Mouse (Mus musculus): Measurements from ENCODE around the gene Zfand4.
A peak's percentile ranks its signal among the peaks of the same experiment; 100 is the strongest.
"Not testable (repeated sequence)": the region's sequence is repeated elsewhere in the genome, so short reads cannot be mapped to it uniquely, and the experiment has no call there.

The Zfand4 gene

DNA sequence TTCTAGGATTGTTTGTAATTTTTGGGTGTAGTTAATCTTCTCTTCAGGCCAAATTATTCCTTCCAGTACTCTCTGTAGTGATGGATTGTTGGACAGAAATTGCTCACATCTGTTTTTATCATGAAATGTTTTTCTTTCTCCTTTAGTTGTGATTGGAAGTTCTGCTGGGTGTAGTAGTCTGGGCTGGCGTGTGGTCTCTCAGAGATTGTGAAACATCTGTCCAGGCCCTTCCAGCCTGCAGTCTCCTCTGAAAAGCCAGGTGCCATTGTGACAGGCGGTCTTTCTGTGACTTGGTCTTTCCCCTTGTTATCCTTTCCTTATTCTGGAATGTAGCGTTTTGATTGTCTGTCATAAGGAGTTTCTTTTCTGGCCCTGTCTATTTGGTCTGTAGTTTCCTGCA is 55.2 kb downstream of the Zfand4 start:
- no peak for DNase-seq (ENCODE audit: low spot score in 2 of 2)

DNA sequence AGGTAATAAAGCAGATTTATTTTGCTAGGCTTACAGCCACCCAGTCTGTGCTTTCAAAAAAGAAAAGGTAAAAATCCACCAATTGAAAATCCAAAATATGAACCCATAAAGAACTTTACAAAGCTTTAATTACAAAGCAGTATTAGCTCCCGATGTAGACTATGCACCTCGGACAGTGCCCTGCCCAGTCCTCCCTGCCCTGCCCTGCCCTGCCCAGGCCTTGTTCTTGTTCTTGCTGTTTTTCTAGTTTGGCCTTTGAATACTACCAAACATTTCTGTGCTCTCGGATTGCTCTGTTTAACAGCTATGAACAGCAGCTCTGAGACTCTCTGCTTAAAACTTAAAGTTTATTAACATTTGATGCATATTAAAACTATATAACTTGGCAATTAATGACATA is 62.6 kb downstream of the Zfand4 start:
- DNase-seq (ENCODE audit: low spot score in 2 of 2), result no peak

DNA sequence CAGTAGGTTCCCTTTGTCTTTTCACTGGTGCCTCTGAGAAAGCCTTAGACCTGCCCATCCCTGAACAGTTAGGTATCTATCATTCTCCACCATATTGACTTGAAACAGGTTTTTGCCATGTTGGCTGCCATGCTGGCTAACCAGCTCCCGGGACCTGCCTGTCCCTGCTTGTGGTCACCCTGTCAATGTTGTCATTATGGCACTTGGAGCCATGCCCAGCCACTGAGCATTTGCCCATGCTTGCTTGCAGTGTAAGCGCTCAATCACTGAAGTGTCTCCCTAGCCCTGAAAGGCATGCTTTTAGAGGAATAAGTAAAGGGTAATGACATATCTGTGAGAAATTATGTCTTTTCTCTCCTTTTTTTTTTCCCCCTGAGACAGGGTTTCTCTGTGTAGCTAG is 67.4 kb downstream of the Zfand4 start:
- DNase-seq (ENCODE audit: low spot score in 2 of 2), result peak; percentile 37 to 63

DNA sequence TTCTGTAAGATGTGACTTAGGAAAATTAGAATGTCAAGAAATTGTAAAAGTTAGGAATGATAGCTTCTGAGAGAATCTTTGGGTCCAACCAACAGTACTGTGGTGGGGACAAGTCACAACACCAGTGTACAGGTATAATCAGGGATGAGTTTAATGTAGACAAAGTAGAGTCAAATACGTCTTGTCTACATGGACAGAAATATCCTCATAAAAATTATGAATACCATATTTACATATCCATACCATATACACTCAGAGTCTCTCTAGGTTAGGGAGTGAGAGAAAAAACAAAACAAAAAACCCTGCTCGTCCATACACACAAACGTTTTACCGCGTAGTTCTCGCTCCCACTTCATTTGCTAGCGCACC is 73.4 kb downstream of the Zfand4 start:
- no peak for DNase-seq (ENCODE audit: low spot score in 2 of 2)

DNA sequence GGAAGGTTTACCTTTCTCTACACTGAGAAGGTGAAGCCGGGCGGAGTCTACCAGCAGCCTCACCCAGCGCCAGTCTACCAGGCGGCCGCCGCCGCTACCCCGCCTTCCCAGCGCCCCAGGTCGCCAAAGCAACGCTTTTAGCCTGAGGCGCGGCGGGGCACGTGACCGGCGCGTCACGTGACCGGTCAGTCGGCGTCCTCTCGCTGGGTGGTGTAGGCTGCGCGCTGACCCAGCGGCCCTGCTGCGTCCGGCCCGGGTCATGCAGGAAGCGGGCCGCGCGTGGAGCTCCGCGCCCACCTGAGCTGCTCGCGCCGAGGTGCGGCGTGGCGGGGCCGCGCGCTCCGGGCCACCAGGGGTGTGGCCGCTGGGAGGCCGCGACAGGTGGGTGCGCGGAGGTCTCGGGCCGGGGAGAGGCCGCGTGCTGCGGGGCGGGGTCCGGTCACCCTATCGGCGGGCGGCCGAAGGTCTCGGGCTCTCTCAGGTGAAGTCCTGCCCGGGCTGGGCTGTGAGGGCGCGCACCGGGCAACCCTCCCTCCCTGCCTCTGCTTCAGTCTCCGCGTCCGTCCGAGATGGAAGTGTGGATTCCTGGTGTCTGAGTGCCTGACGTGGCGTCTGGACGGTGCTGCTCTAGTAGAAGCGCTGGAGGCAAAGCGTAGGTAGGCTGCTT is 73.9 kb downstream of the Zfand4 start, which contains the start of gene March8:
TSS of gene March8 (plus strand) at position 190 of the 667 bp plus-strand sequence.
- DNase-seq (ENCODE audit: low spot score in 2 of 2), result peak; percentile 86 to 92

DNA sequence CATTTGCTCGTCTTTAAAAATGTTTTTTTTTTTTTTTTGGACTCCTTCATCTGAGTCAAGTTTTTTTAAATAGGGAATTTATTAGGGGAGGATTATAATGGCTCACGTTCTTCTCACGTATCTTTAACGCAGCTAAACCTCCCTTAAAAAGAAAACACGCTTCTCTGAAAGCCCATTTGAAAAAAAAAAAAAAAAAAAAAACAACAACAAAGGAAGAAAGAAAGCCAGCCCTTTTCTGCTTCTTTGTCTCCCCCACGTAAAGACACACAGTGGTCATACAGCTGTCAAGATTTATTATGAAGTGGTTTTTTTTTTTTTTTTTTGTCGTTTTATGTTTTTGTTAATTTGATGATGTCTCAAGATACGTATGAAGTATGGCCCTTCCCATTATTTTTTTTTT is 74.5 kb downstream of the Zfand4 start:
- DNase-seq (ENCODE audit: low spot score in 2 of 2), result no peak

DNA sequence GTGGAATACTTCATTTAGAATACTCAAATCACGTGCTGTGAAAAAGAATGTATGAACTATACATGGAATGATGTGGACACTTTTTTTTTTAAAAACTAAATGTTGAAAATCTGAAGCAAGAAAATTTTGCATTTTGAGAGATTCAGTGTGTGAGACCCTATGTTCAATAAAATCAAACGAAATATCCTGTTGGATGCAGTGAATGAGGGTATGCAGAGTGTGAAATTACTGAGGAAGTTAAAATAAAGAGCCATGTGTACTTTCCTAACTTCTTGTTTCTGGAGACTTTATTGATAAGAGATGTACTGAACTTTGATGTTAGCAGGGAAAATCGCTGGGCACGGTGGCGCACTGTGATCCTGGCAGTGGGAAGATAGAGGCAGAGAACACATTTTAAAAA is 75.1 kb downstream of the Zfand4 start:
- no peak for DNase-seq (ENCODE audit: low spot score in 2 of 2)

DNA sequence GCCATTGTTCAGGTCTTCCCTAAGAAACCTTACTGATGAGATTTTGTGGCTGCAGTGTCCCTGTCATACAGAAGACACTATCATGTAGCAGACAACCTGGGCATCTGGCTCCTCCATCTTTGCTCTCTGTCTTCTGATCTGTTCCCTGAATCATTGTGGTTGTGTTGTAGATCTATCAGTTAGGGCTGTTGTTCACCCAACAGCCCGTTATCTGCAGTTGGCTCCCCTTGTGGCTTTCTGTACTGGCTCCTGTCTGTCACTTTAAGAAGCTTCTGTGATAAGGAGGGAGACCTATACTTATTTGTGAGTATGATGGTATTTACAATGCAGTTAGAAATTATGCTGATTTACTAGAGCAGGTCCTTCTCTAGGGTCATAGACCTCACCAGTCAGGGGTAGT is 76.5 kb downstream of the Zfand4 start:
- no peak for DNase-seq (ENCODE audit: low spot score in 2 of 2)

DNA sequence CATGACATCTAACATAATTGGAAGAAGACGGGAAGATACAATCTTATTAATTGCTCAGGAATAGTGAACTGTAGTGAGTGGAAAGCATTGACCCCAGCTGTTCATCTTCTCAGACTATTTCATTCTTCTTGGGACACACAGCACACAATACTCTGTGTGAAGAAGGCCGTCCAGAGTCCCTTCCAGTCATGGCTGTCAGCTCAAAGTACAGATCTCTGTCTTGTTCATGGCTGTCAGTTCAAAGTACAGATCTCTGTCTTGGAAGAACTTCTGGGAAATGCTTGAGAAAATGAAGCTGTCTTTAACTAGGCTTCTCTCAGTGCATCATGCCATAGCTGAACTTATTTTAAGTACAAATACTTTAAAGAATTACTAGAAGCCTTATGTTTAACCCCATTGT is 83.9 kb downstream of the Zfand4 start:
- no peak for DNase-seq (ENCODE audit: low spot score in 2 of 2)

DNA sequence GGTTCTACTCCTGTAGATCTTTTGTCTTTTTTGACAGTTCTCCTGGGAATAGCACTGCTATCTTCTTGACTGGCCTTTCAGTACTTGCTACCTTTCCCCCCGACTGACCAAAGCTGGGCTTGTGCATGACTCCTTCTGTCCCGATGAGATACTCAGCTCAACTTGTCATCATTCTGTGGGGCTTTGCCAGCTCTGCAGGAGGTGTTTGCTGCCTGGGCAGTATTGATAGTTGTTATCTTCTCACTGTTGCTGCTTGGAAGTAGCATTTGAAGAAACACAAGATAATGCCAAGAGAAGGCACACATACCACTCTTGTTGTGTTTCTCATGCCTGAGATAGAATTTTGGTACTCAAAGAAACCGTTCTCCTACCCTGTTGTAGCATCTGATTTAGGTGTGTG is 86.0 kb downstream of the Zfand4 start:
- DNase-seq (ENCODE audit: low spot score in 2 of 2), result no peak

DNA sequence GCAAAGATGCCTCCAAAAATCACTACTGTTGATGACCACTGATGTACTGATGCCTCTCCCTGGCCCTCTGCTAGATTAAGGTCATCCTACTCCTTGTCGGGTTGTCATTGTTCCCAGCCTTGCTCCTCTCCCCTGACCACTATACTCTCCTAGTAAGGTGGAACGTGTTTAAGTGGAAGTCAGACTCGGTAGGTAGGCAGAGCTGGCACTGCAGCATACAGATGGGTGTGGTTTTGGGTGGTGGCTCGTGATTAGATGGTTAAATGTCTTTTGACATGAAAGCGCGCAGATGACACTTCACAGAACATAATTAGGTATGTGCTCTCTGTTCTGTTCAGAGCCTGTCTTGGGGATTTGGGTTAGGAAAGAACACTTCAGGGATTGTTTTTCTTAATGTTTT is 86.6 kb downstream of the Zfand4 start:
- no peak for DNase-seq (ENCODE audit: low spot score in 2 of 2)

DNA sequence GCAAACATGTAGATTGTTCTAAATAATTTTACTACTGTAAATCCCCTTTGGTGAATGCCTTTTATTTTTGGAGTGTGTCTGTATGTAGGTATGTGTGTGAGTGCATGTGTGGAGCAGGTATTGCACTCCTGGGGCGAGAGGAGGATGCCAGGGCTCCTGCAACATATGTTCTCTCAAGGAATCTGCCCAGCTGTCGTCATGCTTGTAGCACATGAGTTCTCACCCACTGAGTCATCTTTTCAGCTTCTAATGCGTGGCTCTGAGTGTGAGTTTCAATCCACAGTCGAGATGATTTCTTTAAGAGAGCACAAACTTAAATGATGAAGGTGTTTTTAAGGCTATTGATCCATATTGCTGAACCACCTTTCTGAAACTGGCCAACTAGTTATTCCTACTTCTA is 87.5 kb downstream of the Zfand4 start:
- no peak for DNase-seq (ENCODE audit: low spot score in 2 of 2)

DNA sequence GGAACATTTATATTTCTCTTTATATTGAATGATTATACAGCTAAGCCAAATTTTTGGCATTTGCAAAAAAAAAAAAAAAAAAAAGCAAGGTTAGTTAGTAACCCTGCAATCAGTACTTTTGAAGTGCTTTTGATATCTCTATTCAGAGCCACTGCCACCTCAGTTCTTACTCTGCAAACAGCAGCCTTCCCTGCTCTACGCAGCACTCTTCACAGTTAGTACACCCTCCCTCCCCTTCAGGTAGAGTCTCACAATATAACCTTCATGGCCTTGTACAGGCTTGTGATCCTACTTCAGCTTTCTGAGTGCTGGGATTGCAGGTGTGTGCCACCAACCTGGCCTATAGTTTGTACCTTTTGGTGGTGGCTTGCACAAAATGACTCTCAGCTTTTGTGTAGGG is 89.4 kb downstream of the Zfand4 start:
- DNase-seq (ENCODE audit: low spot score in 2 of 2), result no peak

DNA sequence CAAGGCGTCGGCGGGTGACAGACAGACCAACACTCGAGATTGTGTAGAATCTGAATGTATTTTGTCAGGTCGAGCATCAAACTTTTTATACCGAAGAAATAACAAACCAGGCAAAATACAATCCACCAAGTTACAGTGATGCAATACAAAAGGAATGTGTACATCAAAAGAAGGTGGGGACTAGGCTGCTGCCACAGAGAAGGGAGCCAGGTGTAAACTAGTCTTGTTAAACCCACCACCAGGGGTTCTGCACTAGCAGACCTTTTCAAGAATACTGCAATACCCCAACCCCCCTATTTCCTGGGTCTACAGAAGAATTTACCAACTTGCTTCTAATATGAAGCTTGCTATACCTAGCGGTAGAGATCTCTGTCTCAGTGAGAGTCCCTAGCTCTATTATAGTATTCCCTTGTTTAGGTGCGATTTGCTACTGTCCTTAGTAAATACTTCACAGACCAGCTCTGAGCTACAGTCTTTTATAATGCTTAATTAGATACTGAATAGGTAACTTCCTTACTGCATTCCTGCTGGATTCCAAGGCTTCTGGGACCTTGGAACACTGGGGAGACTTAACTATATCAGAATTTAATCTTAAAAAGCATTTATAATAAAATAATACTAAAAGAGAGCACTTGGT is 92.4 kb downstream of the Zfand4 start:
- not testable (repeated sequence) for DNase-seq (ENCODE audit: low spot score in 2 of 2)

DNA sequence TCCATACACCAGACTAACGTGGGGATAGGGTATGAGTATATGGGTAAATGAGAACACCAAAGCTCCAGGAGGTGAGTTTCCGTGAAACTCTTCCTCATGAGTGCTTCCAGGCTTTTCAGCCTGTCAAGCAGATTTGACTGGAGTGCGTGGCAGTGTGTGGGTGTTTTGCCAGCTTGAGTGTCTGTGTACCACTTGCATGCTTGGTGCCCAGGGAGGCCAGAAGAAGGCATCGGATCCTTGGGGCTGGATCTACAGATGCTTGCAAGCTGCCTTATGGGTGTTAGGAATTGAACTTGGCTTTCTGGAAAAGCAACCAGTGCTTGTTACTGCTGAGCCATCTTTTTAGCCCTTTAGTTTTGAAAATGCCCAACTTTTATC is 92.9 kb downstream of the Zfand4 start:
- DNase-seq (ENCODE audit: low spot score in 2 of 2), result no peak

DNA sequence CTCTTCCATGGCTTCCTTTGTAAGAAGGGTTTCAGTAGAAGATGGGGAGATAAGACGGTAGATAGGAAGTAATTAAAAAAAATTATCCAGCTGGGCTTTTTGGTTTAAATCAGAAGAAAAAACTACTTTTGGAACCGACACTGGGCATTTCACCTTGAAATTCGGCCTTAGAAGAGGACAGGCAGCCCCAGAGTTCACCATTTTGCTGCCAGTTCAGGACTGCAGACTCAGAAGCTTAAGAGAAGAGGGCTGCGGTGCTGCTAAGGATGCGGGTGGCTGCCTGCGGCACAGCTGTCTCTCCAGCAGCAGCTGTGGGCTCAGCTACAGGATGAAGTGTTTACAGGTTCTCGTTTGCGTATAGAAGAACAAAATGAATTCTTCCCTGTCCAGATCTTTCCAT is 94.0 kb downstream of the Zfand4 start:
- DNase-seq (ENCODE audit: low spot score in 2 of 2), result no peak

DNA sequence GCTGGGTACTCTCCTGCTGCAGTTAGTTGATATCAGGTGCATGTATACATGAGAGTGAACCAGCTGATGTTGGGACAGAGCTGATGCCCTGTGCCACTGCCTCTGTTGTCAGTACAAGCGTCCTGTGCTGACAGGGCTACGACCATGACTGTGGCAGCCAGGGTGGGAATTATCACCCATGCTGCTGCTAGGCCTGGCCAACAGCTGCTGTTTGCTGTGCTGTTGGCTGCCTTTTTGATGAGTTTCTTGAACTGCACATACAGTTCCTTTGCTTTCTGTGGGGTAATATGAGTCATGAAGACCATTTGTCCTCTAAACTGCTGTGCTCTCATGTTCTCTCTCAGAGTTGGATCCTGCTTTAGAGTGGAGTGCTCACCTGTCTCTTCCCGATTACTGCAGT is 95.2 kb downstream of the Zfand4 start:
- no peak for DNase-seq (ENCODE audit: low spot score in 2 of 2)

DNA sequence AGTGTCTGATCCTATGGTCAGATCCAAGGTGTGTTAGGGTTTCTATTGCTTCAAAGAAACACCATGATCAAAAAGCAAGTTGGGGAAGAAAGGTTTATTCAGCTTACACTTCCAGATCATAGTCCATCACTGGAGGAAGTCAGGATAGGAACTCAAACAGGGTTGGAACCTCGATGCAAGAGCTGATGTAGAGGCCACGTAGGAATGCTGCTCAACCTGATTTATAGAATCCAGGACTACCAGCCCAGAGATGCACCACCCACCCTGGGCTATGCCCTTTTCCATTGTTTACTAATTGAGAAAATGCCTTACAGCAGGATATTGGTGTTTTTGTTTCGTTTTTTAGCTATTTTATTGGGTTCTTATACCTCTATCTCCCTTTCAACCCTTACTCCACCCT is 97.4 kb downstream of the Zfand4 start:
- no peak for DNase-seq (ENCODE audit: low spot score in 2 of 2)

DNA sequence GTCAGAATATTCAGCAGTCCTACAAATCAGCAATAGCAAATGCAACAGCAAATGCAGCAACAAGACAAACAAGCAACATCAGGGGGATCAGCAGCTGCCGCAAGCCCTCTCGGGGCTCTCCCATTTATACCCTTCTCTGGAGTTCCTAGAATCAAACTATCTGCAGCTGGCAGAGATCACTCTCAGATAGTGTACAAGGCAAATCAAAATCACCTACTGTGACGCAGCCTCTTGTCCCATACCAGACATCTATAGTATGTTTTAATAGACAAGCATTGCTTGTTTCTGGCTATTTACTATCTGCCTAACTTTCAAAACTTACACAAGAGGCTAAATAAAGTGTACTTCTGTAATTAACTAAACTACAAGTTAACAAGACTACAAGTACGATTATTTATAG is 98.0 kb downstream of the Zfand4 start:
- DNase-seq (ENCODE audit: low spot score in 2 of 2), result no peak

DNA sequence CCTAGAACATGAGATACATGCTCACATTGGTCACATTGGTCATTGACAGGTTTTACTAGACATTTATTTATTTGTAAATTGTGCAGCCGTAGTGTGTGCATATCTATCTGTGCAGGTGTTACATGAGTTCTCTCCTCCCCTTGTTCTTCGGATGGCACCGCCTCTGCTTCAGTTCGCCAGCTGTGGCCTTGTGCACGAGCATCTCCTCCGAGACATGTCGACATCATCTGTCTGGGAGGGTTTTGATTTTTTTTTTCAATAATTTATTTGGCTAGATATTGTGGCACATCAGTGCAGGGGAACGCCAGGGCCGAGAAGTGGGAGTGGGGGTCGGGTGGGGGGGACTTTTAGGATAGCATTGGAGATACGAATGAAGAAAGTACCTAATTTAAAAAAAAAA is 103.9 kb downstream of the Zfand4 start:
- DNase-seq (ENCODE audit: low spot score in 2 of 2), result no peak

DNA sequence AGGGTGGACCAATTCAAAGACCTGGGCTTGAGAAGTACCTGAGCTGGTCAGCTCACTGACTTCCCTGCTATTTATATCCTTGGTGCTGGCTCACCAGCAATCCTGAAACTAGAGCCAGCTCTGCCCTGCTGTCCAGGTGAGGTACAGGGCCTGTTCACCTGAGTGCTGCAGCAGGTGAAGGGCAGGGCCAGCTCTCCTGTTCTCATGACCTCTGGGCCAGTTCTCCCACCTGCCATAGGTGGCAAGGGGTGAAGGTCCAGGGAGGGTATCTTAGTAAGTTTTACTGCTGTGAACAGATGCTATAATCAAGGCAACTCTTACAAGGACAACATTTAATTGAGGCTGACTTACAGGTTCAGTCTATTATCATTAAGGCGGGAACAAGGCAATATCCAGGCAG is 105.8 kb downstream of the Zfand4 start:
- no peak for DNase-seq (ENCODE audit: low spot score in 2 of 2)

DNA sequence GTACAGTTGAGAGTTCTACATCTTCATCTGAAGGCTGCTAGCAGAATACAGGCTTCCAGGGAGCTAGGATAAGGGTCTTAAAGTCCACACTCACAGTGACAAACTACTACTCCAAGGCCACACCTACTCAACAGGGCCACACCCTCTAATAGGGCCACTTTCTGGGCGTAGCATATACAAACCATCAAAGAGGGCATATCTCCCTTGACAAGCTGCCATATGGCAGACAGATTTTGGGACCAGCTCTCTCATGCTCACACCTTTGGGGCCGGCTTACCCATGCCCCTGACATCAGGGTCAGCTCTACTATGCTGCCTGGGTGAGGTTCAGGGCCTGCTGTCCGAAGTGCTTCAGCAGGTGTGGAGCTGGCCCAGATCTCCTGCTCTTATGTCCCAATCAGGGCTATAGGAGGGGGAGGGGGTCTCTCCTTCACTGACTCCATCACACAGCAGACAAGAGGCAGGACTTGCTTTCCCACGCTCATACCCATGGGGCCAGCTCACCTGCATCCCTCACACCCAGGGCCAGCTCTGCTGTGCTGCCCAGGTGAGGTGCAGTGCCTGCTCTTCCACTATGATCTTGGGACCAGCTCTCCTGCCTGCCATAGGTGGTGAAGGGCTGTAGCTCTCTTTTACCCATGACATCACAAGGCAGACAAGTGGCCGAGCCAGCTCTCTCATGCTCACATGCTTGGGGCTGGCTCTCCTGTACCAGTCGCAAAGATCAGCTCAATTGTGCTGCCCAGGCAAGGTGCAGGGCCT is 106.4 kb downstream of the Zfand4 start:
- DNase-seq (ENCODE audit: low spot score in 2 of 2), result no peak

DNA sequence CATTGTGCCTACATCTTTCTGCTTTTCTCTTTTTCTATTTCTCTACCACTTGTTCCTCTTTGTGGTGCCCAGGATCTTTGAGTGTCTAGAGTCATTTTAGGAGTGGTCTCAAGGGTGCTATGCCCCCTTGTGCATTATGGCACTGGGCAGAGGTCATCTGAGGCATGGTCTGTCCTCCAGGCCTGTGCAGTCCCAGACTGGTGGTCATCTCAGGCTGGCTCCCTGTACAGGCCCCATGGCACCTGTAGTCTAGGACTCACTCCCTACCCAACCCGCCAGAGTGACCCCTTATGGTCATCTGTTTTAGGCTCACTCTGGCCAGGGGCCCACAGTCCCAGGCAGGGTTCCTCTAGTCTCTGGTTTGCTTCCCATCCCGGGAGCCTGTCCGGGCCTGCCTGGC is 107.5 kb downstream of the Zfand4 start:
- no peak for DNase-seq (ENCODE audit: low spot score in 2 of 2)

Measured in urinary bladder, postnatal 36 days (tissue).